Mouse (Mus musculus) kidney, adult 2 months (tissue): ENCODE results near the gene Prtg.

Experiments
- CTCF ChIP-seq: fragments of 200-500 bp; conservative IDR thresholded peaks from 2 replicates; pipeline ENCODE4 v1.5.1; 2011; ENCODE audit warnings: low read depth, mild to moderate bottlenecking, control low read depth, low read length, moderate library complexity, mixed read lengths; ENCODE audit not compliant: insufficient read depth, insufficient read length
- POLR2A ChIP-seq: fragments of 200-500 bp; IDR thresholded peaks from one replicate; pipeline ENCODE4 v1.6.1; 2011; ENCODE audit warnings: low read depth, low read length, control low read depth

DNA sequence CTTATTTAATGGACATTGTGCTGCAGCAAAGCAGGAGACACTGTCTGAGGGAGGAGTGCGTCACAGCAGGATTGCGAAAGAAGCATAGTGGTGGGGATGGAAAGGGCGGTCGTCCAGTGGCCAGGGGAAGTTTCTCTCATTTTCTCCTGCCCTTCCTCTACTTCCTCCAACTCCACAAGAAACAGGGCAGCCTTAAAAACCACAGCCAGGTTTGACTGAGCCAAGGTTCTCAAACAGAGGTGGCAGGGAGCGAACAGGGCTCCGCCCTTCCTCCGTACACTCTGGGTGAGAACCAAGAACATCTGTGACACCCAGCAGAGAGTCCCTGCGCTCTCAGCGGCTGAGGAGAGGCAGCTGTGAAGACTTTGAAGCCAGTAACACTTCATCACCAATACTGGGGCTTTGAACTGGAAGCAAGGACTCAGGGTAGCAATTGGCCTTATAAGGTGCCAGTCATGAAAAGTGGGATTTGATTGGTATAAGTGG, 9.5 kb upstream of the Prtg start:
- no peak for TF ChIP-seq CTCF
- TF ChIP-seq POLR2A, result no peak
